Mouse (Mus musculus) lung, postnatal 14 days (tissue): ENCODE measurements around the gene Aup1.

Experiments
- DNase-seq: peaks from one replicate; pipeline ENCODE4 v3.0.0; 2021

Aup1 gene

GRCm38 (mm10) chr6:83054074-83054851 lies at the start of gene Aup1:
Gene Aup1, plus strand, starts transcription at chr6:83054521.
- peak; percentile 95 for DNase-seq

GRCm38 (mm10) chr6:83004872-83005271 lies 49.4 kb upstream of the Aup1 start:
- peak; percentile 35 for DNase-seq

GRCm38 (mm10) chr6:83005444-83006011 lies 48.8 kb upstream of the Aup1 start:
- no peak for DNase-seq

- DNase-seq: no peak
Measured at GRCm38 (mm10) chr6:83006114-83006513, 48.2 kb upstream of the Aup1 start.

DNA sequence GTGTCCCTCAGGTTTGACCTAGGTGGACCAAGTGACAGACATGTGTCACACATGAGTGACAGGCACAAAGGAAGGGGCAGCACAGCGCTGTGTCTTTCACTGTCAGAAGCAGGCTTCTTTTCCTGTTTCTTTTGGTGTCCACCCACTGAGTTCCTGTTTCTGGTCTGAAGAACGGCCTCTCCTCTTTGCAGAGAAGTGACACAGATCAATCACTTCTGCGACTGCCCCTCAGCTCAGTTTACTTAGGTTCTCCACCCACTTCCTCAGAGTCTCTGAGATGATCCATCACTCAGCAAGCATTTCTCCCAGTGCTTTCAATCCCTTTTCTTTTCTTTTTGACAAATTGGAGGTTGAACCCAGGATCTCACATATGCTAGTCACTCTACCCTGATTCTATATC lies 45.7 kb upstream of the Aup1 start:
- DNase-seq: peak; percentile 32

DNA sequence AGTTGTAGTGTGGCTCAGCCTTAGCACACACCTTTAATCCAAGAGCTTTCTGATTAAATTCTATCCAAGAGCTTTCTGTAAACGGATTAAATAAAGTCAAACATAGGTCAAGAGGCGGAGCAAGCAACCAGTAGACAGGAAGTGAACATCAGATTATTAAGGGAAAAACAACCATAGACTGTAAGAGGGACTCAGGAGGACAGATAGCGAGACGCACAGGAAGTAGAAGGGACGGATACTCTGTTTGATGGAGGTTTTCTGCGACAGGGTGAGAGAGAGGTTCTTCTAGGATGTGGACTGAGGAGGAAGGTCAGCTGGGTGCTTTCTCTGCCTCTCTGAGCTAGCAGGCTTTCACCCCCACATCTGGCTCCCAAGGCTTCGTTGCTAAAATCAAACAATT lies 44.3 kb upstream of the Aup1 start:
- no peak for DNase-seq

- DNase-seq: no peak
Measured at GRCm38 (mm10) chr6:83011255-83011654, 43.1 kb upstream of the Aup1 start.

DNA sequence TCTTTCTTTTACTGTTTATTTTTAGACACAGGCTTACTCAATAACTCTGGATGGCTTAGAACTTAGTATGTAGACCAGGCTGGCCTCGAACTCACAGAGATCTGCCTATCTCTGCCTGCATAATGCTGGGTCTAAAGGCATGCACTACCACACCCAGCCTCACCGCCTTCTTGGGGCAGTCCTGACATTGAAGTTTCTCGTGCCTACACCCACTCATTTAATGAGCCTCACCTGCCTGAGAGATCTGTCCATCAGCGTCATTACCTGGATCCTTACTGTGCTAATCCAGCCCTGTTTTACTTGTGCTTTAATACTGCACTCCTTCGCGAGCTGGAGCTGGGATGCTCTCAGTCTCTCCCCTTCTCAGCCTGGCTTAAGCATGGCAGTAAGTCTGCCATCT lies 42.6 kb upstream of the Aup1 start:
- no peak for DNase-seq

DNA sequence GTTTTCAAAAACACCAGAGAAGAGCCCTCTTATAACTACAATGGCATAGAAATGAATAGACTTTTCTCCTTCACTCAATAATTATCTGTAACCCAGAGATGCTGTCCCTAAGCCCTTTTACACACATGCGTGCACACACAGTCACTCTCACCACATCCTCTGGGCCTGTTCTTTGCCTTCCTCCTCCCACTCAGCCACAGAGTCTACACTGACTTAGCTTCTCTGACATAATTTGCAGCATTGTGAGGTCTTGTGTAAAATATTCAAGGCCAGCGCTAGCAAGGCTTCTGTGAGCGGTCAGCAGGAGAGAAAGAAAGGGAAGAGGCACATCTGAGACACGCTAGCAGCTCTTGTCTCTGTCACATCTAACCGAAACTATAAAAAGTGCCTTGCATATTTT lies 40.9 kb upstream of the Aup1 start:
- DNase-seq: no peak

DNA sequence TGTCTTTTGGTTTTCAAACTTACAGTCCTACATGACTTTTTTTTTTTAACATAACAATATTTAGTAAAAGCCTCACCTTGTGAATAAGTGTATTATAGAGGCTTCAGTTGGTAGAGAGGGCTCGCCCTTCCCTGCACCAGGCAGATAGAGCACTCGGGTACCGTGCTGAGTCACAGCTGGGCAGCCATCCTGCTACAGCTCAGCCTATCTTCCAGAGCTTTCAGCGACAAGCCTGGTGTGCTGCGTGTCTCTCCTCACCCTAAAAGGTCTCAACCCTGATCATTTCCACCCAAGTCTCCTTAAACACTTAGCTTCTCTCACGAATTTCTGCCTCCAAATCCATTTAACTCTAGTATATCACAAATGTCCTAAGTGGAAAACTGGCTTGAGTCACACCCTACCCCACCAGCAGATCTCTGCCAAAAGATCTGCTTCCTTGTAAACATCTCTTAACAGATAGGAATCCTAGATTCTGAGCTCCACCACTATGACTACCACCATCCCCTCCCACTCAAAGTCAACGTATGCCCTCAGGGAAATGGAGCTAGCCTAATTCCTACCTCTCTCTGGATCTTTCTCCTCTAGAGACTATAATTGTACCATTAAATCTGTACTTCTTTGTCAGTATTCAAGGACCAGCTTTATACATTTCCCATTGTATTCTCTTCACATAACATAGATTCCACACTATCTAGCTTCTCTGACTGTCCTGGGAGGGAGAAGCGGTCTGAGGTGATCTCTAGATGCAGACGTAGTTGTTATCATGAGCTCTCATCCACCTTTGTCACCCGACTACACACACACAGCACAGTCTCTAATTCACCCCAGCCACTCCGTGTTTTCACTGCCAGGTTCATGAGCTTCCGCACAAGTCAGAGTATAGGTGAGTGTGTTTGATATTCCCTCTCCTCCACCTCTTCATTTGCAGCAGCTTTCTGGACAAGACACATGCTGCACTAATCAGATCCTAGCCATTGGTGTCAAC lies 39.5 kb upstream of the Aup1 start:
- no peak for DNase-seq

- DNase-seq: no peak
Measured at GRCm38 (mm10) chr6:83015749-83016148, 38.6 kb upstream of the Aup1 start.

DNA sequence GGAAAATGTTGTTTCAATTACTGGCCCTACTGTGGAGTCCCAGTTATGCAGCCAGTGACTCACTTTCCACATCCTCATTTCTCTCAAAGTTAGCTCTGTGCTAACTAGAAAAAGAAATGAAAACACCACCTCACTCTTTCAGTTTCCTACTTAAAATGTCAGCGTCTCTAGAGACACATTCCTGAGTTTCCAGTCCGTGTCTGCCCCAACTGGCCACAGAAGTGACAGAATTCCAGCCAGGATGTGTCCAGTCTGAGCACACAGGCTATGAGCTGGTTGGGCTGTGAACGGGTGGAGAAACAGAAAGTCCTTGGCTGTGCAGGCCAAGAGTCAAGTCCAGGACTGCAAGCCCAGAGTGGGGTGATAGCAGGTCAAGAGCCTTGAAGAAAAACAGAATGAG lies 37.1 kb upstream of the Aup1 start:
- DNase-seq: peak; percentile 36

- DNase-seq: no peak
Measured at GRCm38 (mm10) chr6:83019044-83019443, 35.3 kb upstream of the Aup1 start.

DNA sequence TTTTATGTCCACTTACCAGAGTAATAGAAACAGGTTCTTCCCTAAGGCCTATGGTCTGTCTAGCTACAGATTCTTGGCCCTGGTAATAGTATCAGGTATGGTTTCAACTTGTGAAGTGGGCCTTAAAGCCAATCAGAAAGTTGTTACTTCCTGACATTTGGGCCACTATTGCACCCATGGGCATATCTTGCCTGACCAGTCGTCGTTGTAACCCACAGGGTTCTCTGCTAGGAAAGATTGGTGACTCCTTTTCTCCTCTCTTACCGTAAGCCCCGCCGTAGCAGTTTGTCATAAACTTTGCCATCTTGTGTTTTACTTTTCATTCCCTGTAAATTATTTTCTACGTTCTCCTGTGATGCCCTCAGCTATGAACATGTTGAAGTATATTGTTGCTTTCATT lies 34.2 kb upstream of the Aup1 start:
- DNase-seq: no peak

DNA sequence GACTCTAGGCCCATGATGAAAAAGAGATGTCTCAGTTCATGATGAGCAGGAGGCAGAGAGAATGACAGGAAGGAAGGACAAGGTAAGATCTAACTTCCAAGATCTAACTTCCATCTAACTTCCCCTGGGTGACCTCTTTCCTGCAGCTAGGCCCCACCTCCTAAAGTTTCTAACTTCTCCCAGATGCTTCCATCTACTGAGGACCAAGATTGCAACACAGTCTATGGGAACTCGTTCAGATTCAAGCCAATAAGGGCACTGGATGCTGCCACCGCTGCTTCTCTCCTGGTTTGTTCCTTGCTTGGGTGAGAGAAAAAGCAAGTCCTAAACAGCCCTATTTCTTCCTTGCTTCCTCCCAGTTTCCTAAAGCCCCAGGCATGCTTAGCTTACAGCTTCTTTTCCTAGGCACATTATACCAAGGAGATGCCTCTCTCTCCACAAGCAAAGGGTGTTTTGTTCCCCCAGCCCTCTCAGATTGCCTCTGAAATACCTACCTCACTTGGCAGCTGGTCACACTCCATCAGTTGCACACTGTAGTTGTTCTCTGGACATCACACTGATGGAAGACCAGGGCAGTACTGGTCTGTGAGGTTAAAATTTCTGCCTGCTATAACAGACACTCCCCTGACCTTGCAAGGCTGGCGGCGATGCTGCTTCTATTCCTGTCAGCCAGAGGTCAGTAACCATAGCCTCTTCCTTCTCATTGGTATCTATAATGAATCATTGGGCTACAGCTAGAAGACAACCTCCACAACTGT lies 33.3 kb upstream of the Aup1 start:
- DNase-seq: no peak

DNA sequence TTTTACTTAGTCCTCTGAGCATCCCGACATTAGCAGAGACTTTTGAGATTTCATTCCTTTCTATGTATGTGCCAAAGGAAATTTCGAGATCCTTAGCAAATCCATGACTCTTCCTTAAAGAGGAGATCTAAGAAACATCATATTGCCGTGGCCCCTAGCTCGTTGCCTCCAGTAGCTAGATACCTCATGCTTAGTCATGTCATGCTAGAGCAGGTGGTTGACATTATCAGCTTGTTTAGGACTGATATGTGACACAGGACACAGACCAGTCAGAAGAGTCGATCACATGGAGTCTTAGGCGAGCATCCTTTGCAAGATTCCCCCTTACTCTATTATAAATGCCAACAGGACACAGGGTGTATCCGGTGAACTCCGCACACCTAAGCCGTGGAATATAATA lies 31.3 kb upstream of the Aup1 start:
- no peak for DNase-seq

- no peak for DNase-seq
Measured at GRCm38 (mm10) chr6:83023786-83024185, 30.5 kb upstream of the Aup1 start.

DNA sequence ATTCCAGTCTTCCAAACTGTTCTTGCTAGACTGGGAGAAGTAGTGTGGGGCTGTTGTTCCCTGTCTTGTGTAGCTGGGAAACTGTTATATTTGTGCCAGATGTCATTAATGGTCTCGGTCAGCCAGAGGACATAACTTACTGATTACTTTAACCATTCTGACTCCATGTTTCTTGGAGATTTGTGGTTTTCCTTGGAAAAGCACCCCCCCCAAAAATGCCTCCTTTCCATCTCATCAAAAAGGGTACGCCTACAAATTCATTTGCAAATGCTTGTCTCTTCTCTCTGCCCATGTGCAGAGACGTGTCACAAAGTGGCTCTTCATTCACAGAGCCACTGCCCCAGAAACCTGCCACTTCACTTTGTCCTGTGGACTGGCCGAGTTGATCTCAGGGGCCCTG lies 29.9 kb upstream of the Aup1 start:
- no peak for DNase-seq

GRCm38 (mm10) chr6:83025221-83025620 lies 29.1 kb upstream of the Aup1 start:
- no peak for DNase-seq

DNA sequence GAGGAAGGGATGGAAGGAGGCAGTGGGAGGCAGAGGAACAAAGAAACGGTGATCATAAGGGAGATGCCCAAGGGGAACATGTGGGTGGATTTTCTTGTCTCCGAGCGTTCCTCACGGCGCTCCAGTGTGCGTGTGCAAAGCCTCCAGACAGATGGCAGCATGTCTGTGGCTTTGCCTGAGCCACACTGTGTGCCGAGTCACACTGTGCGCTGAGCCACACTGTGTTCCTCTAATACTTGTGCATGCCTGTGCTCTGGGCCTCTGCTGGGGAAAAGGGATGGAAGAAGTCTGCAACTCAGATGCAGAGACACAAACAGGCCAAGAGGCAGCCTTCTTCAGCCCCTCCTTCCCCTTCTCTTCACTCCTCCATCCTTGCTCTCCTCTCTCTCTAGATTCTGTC lies 27.0 kb upstream of the Aup1 start:
- DNase-seq: no peak

GRCm38 (mm10) chr6:83027706-83028105 lies 26.6 kb upstream of the Aup1 start:
- DNase-seq: no peak

- DNase-seq: no peak
Measured at GRCm38 (mm10) chr6:83029777-83030176, 24.5 kb upstream of the Aup1 start.

- DNase-seq: no peak
Measured at GRCm38 (mm10) chr6:83031111-83031510, 23.2 kb upstream of the Aup1 start.
